Comparison of ENCODE assay signal across 8 mouse cellular contexts in the genomic region with DNA sequence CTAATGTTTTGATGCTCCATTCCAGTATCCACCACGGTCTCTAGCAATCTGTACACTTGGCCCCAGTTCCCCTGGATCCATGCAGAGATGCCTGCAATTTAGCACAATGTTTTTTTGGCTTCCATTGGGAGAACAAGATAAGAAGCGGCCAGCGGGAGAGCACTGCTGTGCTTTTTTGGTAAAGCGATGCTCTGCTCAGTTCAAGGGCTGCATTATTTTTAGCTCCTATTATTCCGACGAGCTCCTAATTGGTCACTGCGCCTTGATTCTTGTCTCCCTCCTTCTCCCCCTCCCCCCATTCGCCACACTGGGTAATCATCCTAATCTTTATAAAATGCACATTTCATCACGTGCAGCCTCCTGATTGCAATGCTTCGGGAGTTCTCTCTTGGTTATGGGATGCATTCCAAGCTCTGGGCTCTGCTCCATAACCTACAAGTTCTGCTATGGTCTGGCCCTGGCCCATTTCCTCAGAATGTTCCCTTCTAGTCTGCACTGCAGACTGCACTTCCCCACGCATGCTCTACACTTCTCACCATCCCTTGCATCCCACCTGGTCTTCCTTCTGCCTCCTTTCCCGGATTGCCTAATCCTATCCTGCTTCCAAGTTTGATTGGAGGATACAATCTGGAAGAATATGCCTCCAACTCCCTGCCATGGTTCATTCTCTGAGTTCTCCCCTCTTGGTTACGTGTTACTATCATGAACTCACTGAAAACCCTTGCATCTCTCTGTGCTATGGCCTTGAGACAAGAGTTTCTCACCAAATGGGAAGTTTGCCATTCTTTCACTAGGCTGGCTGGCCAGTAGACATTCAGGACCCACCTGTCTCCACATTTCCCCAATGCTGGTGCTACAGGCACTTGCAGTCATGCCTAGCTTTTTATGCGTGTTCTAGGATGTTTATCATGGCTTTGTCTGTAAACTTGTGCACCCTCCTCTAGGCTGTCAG.
DNase-seq lines count a peak whose midpoint lies in the region; ATAC-seq lines count a peak whose summit lies in the region.

No protein-coding gene starts in this region.

- H3K4me1 ChIP-seq in lung, embryonic 16.5 days (replicated peaks; ENCODE audit: control insufficient read depth, insufficient read depth, low read length) = no peaks in the 10 kb centered on the region
- H3K4me1 ChIP-seq in heart, embryonic 14.5 days (ENCODE audit: control insufficient read depth in 2 of 2, insufficient read depth in 2 of 2, low read length in 2 of 2) = peaks cover 7% of the 10 kb centered on the region in 2 experiments; a peak in 3 of 4 replicates

- H3K9ac ChIP-seq in lung, embryonic 16.5 days (ENCODE audit: low read length) = no peak overlapping the region
- no peak overlapping the region for H3K9ac ChIP-seq in heart, embryonic 14.5 days (ENCODE audit: low read length)

- no peak overlapping the region for H3K4me3 ChIP-seq in lung, embryonic 16.5 days (ENCODE audit: low read length)
- H3K4me3 ChIP-seq in heart, embryonic 14.5 days (ENCODE audit: control insufficient read depth in 1 of 2, insufficient read depth in 1 of 2, low read depth in 1 of 2, low read length in 2 of 2) = no peak overlapping the region

- H3K4me2 ChIP-seq in lung, embryonic 16.5 days (ENCODE audit: low read depth, low read length) = no peak overlapping the region
- peak overlapping the region; percentile 25; the same call in 1 of the 2 replicates for H3K4me2 ChIP-seq in heart, embryonic 14.5 days (ENCODE audit: low read length)

- intact Hi-C loops in left cerebral cortex, postnatal 10 days (cut with DNase I) = no loop called here

- peak; percentile 81 for ATAC-seq in lung, embryonic 16.5 days (ENCODE audit: low read depth)
- ATAC-seq in heart, embryonic 14.5 days (ENCODE audit: insufficient number of reproducible peaks, insufficient read depth, low FRiP score, low read depth) = no peak; the same call in 1 of the 2 replicates

- no peak for DNase-seq in lung, postnatal 25 days (ENCODE audit: low spot score)
- DNase-seq in cerebellum, postnatal 14 days = peak; percentile 81 to 91
- DNase-seq in left cerebral cortex, postnatal 10 days (ENCODE audit: extremely low spot score in 1 of 2, low spot score in 2 of 2) = peak; percentile 38 to 59
- no peak for DNase-seq in spleen, postnatal 10 days (ENCODE audit: low spot score in 2 of 2)
- DNase-seq in thymus, adult 18-20 months = no peak
- DNase-seq in adrenal gland, postnatal 4 days (ENCODE audit: low spot score in 2 of 2) = no peak

- H3K27ac ChIP-seq in lung, embryonic 16.5 days (ENCODE audit: low read length) = peak overlapping the region; percentile 30; the same call in 1 of the 2 replicates
- peak overlapping the region; percentile 13 to 20; a peak in 1 of 4 replicates for H3K27ac ChIP-seq in heart, embryonic 14.5 days (replicated peaks in 1 of 2; ENCODE audit: control insufficient read depth in 1 of 2, insufficient read depth in 1 of 2, low read depth in 2 of 2, low read length in 2 of 2)

- H3K36me3 ChIP-seq in lung, embryonic 16.5 days (ENCODE audit: control insufficient read depth, insufficient read depth, low read length) = no peaks in the 10 kb centered on the region
- H3K36me3 ChIP-seq in heart, embryonic 14.5 days (ENCODE audit: control insufficient read depth, insufficient read depth, low read length) = no peaks in the 10 kb centered on the region

- H3K27me3 ChIP-seq in lung, embryonic 16.5 days (ENCODE audit: control insufficient read depth, insufficient read depth, low read depth, low read length) = no peaks in the 10 kb centered on the region
- H3K27me3 ChIP-seq in heart, embryonic 14.5 days (ENCODE audit: control insufficient read depth, insufficient read depth, low read length) = no peaks in the 10 kb centered on the region

- no peaks in the 10 kb centered on the region for H3K9me3 ChIP-seq in lung, embryonic 16.5 days (ENCODE audit: control insufficient read depth, low read length)
- H3K9me3 ChIP-seq in heart, embryonic 14.5 days (ENCODE audit: control insufficient read depth, low read length) = peaks cover 8% of the 10 kb centered on the region; the same call in 1 of the 2 replicates

- 72% methylated on average over 14 of the region's 14 CpGs for WGBS in lung, embryonic 16.5 days
- 44% methylated on average over 14 of the region's 14 CpGs for WGBS in heart, embryonic 14.5 days

Comparison
In these comparisons a context has a peak if more than half of its experiments do, and no peak if none do; other contexts are left out.
1. DNase-seq: peak in cerebellum, postnatal 14 days (2 of 2) and left cerebral cortex, postnatal 10 days (2 of 2); none in lung, postnatal 25 days (single experiment), spleen, postnatal 10 days (0 of 2), thymus, adult 18-20 months (0 of 2) and adrenal gland, postnatal 4 days (0 of 2).